Mouse (Mus musculus) urinary bladder, postnatal 14 days (tissue): Measurements from ENCODE around the gene Notch1.

Experiments
- DNase-seq: peaks from one replicate; pipeline ENCODE4 v3.0.0; 2021; ENCODE audit warnings: low spot score

The Notch1 gene

DNA sequence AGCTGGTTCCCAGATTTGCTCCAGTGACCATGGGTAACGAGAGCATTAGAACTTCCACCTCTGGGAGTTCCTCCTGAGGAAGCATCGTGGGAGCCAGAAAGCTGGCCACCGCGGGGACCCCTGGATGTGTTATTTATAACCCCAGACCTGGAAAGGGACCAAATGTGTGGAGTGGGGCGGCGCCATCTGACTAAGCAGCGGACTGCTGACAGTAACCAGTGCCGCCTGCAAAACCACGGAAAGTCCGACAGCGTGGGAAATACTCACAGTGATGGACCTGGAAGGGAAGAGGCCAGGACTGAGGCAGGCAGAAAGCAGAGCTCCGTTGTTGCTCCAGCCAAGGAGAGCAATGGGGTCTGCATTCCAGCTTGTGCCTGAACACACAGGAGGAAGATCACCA is at the start of gene Notch1:
Gene Notch1 (minus strand): TSS at position 389 of the 400 bp plus-strand sequence.
- no peak for DNase-seq

DNA sequence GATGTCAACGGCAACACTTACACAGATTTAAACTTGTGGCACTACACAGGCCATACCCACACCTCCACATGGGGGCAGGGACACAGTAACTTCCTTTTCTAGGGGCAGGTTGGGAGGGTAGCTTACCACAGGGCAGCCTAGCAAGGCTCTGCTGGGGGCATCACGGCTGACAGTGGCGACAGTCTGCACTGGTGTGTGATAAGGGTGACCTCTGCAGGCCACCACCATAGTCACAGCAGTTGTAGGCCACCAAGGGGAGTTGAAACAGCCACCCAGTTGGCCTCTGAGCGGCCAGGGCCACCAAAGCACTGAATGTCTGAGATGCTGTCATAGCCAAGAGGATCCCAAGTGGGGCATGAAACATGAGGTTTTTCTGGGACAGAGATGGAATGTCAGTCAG is 49.8 kb upstream of the Notch1 start:
- peak; percentile 41 for DNase-seq

DNA sequence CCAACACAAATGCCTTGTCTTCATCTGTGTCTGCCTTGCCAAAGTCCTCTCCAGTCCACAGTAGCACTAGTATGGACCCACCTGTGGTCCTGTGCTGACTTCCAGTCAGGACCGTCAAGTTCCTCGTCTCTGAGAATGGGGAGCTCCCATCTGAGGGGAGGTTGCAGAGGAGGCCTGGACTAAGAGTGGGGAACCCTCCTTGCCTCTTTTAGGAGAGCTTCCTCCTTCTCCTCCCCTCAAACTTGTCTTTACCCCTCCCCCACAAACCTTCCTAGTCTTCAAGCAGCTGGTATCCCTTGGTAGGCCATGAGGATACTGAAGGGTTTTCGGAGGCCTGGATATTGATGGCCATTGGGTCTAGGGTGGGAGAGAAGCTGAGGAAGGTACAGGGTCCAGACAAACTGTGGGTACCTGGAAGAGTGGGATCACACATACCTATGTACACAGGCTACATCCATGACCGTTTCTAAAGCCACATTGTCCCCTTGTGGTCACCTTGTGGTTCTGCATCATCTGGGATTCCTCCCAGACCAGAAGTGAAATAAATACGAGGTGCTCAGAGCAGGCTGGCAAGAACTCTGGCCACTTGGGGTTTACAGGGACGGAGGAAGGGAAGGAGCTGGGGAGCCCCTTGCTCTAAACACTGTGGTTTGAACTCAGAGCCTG is 45.0 kb upstream of the Notch1 start:
- no peak for DNase-seq

DNA sequence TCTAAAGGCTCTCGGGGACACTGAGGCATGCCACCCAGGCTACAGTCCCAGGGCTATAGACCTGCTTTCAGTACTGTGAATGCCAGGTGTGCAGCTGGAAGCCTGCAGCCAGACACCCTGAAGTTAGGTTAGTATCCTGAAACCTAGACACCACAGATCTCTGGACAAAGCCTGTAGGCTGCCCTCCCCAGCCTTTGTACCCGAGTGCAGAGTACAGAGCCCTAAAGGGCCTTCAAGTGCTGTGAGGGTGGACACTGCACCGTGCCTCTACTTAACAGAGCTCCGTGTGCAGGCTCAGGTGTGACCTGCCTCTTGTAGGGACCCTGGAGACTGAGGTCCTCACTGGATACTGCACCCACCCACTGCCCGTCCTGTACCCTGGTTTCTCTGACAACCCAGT is 44.0 kb upstream of the Notch1 start:
- no peak for DNase-seq

DNA sequence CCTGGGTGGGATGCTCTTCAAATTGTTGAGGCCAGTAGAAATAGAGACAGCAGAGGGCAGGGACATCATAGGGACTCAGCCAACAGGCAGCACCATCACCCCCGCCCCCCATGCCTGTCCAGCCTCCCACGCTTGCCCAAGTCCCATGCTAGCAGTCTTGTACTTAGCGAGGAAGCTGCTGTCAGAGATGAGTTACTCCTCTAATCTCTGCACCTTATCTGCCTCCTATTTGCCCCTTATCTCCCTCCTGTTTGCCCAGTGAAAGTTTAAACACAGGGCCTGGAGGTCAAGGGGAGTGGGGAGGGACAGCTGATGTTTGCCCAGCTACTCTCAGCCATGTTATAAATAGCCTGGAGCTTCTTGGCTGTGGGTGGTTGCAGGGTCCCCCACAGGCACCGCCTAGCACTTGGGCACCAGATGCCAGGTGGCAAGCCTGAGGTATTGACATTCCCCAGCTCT is 40.1 kb upstream of the Notch1 start:
- peak; percentile 65 for DNase-seq

DNA sequence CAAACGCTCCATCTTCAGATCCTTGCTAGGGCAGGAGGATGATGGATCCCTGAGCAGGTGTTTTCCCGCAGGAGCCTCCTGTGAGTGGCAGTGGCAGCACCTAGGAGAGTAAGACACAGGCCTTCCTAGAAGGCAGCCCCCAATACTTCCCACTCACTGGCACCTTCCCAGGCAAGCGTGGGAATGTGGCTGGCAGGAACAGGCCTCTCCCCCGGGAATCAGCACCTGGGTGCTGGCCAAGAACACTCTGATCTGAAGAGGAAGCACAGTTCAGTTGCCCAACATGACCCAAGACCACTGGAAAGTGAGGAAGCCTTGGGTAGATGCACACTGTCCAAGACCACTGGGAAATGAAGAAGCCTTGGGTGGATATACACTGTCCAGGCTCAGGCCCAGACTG is 38.6 kb upstream of the Notch1 start:
- DNase-seq = peak; percentile 47

DNA sequence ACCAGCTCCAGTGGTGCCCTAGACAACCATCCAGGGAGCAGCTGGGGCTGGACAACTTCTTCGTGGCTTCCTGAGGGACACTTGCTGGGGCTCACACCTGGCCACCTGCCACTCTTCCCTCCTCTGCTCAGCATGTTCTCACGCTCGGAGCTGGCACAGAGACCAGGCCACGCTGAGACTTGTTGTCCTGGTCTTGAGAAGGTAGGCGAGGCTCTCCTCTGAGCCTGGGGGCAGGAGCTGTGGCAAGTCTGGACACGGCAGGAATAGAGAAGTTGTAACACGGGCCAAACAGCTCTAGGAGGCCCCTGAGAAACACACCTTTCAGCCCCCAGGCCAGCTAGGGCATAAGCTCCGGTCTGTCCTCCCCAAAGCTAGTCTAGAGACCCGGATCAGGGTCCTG is 37.4 kb upstream of the Notch1 start:
- peak; percentile 88 for DNase-seq

DNA sequence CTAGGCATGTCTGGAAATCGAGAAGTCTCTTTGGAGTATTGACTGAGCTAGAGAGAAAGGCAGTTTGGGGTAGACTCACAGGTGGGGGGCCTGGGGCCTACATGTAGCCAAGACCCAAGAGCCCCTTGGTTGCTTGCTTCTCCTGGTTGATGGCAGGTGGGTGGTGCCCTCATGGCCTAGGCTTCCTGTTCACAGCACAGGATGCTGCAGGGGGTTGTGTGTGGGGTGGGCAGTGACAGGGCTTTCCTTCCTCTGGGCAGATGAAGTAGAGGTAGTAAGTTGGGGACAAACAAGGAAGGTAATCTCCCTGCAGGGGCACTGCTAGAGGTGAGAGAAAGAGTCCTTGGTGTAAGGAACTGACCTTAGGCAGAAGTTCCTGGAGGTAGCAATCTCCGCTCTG is 35.6 kb upstream of the Notch1 start:
- no peak for DNase-seq

DNA sequence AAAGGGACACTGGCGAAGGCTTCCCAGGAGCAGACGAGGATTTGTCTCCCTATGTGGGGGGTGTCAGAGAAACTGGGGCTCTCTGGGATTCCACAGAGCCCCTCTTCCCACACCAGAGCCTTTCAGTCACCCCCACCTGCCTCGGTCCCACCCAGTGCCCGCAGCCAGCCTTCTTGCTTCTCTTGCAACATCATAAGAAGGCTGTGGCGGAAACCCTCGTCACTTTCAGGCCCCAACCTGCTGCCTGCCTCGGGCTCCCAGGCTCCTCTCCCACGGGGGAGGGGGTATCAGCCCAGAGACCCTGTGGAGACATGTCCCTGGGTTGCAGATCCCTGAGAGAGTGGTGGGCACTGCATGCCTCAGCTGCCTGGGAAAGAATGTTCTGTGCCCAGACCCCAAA is 35.0 kb upstream of the Notch1 start:
- peak; percentile 59 for DNase-seq

DNA sequence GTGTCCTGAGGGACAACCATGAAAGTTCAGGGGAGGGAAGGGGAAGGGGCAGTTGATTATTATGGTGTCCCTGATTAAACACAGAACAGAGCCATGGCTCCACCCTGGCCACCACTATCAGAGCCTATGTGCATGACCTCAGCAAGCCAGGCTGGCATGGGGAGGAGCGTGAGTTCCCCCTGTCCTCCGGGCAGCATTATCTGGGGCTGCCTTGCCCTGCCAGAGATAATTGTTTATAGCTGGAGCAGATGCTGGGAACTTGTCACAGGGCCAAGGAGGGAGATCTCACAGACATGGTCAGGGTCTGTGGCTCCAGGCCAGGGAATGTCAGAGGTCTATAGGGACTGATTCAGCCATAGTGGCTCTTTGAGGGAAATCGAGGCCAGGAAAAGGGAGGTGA is 34.3 kb upstream of the Notch1 start:
- no peak for DNase-seq

DNA sequence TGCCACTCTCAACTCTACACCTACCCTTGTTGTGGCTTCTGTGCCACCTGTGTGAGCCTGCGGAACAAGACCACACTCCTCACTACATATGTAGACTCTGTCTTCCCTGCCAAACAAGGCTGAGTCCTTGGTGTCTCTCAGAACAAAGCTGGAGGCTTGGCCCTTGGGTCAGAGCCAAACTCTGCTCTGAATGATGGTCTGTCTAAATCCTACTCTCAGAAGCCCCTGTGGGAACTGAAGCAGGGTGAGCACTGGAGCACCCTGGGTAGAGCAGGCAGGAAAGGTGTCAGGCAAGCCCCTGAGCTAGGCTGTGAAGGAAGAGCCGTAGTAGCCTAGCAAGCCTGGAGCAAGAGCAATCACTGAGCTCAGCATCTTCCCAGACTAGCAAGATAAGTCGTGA is 33.7 kb upstream of the Notch1 start:
- DNase-seq = no peak

DNA sequence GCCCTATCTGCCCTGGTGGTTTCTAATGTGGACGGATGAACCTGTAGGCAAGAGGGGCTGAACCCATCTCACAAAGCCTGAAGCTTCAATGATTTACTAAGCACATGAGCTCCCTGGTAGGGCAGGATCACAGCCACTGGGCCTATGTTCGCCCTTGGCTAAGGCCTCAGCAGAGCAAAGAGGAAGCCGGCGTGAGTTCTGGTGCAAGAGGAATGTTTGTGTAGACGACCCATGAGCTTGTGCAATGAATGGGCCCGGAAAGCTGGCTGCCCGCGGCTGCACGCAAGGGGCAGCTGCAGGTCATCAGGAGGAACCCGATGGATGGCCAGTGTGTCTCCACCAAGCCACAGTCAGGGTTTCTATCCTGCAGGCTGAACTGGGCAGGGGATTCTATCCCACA is 33.3 kb upstream of the Notch1 start:
- DNase-seq = no peak

DNA sequence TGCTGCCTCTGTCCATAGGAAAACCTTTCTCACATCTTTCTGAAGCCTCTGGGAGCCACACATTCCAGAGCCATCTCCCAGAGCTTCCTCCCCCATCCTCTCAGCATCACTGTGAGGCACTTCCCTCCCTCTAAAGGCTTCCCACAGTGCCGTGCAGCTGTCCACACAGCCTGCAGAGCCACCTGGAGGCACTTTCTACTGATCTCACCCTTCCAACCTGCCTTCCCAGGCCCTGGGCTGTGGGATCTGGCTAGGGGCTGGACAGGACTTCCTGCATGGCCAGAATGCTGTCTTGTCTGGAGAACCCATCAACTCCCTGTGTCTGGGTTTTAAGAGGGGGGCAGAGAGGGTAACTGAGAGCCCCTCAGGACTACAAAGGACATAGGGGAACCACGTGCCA is 31.0 kb upstream of the Notch1 start:
- no peak for DNase-seq

DNA sequence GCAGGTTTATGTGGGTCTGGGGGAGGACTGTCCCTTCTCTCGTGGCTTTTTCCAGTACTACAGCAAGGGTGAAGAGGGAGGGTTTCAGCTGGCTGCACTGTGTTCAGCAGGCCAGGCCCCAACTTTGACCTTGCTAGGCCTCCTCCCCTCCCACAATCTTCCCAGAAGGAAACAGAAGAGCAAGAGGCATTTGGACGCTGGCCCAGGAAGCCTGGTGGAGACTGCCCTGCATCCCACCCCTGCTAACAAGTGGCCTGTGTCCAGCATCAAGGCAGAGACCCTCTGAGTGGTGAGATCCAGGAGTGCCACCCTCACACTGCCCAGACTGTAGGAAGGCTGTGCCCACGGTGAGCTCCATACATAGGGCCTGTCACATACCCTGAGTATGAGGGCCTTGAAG is 27.8 kb upstream of the Notch1 start:
- DNase-seq = no peak

DNA sequence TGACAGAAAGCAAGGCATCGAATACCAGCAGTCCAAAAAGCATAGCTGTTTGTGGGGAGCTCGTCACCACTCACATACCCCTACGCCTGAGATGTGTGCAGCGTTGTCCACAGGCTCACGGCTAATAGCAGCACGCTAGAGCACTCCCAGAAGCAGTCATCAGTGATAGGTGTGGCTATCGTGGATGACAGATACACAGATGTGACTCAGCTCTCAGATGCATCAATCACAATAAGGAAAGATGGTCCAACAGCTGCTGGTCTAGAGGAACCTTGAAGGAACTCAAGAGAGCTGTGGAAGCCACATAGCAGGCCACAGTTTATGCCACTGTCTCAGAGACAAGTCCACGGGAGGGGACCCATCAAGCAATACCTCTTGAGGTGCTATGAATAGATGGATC is 27.3 kb upstream of the Notch1 start:
- DNase-seq = no peak

DNA sequence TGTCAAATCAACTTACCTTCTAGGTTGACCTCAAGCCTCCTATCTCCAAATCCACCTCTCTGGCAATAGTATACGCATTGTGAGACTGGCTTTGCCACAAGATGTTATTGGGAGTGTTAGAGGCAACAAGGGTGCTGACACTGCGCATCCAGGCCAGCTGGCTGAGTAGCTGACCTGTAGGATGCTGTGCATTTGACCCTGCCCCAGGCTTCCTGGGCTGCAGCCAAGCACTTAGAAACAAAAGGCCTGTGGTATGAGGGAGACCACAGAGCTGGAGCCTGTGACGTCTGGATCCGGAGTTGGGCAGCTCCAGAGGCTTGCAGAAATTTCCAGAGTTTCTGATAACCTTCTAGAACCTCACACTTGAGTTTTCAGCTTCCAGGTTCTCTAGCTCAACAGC is 26.7 kb upstream of the Notch1 start:
- DNase-seq = no peak

DNA sequence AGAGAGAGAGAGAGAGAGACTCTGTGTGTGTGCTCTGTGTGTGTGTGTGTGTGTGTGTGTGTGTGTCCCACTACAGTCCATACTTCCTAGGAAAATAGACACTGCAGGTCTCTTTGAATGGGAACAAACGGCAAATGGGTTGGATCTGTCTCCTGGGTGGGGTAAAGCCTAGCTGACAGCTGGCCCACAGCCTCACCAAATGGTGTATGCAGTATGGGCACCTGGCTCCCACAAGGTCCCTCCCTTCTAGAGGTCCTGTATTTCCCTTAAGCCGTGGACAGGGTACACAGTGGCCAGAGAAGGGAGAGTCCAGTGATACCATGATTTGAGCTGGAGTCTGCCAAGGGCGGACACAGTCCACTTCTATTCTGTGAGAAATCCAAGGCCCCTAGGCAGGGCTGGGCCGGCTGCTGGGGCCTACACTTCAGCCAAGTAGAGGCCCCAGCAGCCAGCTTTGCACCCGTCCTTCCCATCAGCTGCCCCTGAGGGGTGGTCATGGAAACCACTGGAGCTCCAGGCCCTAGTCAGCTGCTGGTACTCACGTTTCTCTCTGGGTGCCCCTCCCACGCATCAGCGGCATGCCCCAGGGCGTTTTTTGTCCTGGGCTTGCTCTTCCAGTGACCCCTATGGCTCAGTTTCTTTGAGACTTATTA is 24.9 kb upstream of the Notch1 start:
- no peak for DNase-seq

DNA sequence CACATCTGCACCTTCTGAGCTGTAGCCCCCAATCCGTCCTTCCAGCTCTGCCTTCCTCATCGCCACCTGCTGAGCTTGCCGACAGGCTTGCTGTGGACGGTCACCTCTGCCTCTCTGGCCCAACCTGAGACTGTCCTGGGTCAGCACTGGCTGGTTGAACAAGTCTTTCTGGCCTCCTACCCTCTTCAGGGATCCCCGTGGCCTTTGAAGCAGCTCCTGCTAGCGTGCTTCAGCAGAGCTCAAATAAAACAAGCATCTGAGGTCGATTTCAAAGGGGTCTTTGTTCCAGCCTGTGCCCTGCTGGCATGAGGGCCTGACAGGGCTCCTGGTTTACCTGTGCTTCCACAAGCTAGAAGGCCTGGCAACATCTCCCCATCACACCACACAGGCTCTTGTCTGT is 24.3 kb upstream of the Notch1 start:
- DNase-seq = no peak

DNA sequence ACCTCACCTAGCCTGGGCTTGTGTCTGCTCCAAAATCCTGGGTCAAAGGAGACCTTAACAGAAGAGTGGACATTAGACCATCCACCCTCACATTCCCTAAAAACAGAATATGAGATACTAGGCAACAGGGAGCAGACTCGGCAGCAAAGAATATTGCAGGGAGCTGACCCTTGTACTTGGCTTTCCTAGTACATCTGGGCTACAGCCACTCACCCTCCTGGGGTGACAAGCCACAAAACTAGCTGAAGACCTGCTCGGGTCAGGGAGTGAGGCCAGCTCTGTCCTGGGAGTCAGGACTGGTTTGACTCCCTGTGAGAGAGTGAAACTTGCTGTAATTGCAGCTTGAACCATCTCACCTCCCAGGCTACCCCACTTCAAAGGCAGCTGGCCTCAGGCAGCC is 23.1 kb upstream of the Notch1 start:
- DNase-seq = no peak

DNA sequence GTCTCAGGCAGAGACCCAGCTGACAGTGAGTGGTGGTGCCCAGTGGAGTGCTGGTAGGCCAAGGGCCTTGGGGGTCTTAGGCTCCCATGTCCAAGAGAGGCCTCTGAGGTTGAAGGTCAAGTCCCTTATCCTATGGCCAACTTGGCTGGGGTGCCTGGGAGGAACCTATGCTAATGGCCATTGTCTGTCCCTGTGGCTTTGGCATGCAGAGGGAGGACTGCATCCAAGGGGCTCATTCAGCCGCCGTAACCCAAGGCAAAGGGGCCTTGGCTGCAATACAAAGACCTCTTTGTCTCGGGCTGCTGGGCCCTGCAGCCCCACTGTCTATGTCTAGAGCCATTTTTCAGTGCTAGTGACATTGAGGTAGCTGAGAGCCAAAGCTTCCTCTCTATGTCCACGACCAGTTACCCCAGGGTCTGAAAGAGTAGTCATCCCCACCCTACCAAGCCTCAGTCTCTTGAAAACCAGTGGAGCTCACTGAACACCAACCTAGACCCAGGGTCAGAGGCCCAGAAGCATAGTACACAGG is 19.1 kb upstream of the Notch1 start:
- no peak for DNase-seq

DNA sequence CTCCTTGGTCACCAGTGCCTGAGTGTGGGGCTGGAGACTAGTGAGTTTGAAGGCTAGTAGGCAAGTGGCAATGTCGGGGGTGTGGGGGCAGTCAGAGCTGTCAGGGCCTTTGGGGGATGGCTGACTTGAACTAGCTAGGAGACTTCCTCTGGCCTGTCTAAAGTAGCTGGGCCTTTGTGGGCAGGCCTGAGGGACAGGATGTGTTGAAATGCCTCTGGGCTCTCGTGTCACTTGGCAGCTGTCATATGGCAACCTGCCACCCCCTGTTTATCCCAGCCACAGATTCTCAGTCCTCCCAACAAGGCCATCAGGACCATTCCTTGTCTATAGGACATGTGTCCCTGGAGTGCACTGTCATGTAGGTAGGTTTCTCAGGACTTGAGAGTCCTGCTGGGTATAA is 18.2 kb upstream of the Notch1 start:
- peak; percentile 52 for DNase-seq

DNA sequence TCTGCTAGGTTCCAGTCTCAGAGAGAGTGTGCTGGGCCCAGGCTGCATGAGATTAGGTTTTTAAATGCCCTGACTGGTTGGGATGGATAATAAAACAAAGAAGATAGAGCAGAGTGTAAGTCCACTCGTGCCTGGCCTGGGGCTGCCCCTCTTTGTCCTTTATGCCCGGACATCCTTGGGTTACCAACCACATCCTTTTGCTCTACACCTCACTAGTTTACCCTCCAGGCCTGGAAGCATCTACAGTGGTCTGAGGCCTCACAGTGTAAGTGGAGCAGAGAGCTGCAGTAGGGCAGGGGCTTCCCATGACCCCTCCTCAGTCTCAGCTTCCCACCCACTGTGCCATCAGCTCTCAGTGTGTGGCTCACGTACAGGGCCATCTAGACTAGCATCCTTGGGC is 17.7 kb upstream of the Notch1 start:
- no peak for DNase-seq

DNA sequence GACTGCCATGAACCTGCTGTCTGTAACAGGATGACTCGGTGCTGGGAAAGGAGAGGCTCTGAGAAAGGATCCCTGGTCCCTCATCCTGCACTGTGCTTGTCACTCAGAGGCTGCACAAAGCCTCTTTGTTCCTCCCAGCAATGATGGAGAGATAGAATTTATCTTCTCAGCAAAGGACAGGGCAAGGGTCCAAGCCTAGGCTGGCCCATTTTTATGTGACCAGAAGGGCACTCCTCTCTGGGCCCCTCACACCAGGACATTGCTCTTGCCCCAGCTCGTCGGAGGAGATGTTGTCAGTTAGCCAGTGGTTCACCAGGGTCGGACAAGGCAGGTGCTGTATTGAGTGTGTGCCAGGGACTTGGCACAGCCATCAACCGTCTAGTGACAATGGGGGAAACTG is 16.8 kb upstream of the Notch1 start:
- no peak for DNase-seq

DNA sequence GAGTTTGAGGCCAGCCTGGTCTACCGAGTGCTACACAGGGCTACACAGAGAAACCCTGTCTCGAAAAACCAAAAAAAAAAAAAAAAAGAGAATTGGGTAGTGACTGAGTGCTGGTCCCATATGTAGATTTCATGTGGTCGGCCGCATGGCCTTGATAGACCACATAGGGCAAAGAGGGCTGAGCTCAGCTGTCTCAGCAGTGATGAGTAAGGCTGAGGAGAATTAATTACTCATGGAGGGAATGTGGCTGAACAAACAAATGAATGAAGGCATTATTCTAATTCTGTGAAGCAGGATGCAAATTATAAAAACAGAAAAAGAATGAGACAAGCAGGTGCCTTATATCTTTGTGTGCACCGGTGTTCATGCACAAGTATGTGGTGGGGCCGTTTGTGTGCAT is 15.4 kb upstream of the Notch1 start:
- DNase-seq = no peak
